Mouse (Mus musculus) spleen, adult 18-20 months (tissue): ENCODE results near the gene Vwa8.
A peak's percentile ranks its signal among the peaks of the same experiment; 100 is the strongest.

Experiments used
- DNase-seq, 2 experiments: peaks; one replicate each; pipeline ENCODE4 v3.0.0; 2022; ENCODE audit warnings: mixed read lengths in 2 of 2

Gene Vwa8

GRCm38 (mm10) chr14:79144278-79145224 lies 295.7 kb downstream of the Vwa8 start:
- no peak for DNase-seq

GRCm38 (mm10) chr14:79151711-79152110 lies 302.9 kb downstream of the Vwa8 start:
- DNase-seq: no peak

GRCm38 (mm10) chr14:79153896-79154295 lies 305.0 kb downstream of the Vwa8 start:
- peak in 1 of 2 experiments; percentile 18 for DNase-seq

GRCm38 (mm10) chr14:79154961-79155360 lies 306.1 kb downstream of the Vwa8 start:
- DNase-seq: no peak

GRCm38 (mm10) chr14:79156526-79157411 lies 307.9 kb downstream of the Vwa8 start:
- no peak for DNase-seq

- no peak for DNase-seq
Measured at GRCm38 (mm10) chr14:79157451-79158218, 308.8 kb downstream of the Vwa8 start.

GRCm38 (mm10) chr14:79158219-79158521 lies 309.3 kb downstream of the Vwa8 start:
- DNase-seq: no peak

- DNase-seq: no peak
Measured at GRCm38 (mm10) chr14:79158673-79159200, 309.9 kb downstream of the Vwa8 start.

GRCm38 (mm10) chr14:79159451-79159850 lies 310.6 kb downstream of the Vwa8 start:
- DNase-seq: no peak

- no peak for DNase-seq
Measured at GRCm38 (mm10) chr14:79160486-79160885, 311.6 kb downstream of the Vwa8 start.

- DNase-seq: no peak
Measured at GRCm38 (mm10) chr14:79160966-79161365, 312.1 kb downstream of the Vwa8 start.

GRCm38 (mm10) chr14:79161741-79162140 lies 312.9 kb downstream of the Vwa8 start:
- no peak for DNase-seq

- DNase-seq: no peak
Measured at GRCm38 (mm10) chr14:79162678-79163077, 313.8 kb downstream of the Vwa8 start.

GRCm38 (mm10) chr14:79164334-79164733 lies 315.5 kb downstream of the Vwa8 start:
- no peak for DNase-seq

GRCm38 (mm10) chr14:79164925-79165324 lies 316.1 kb downstream of the Vwa8 start:
- DNase-seq: no peak

- DNase-seq: no peak
Measured at GRCm38 (mm10) chr14:79174526-79174925, 325.7 kb downstream of the Vwa8 start.

GRCm38 (mm10) chr14:79177754-79178153 lies 328.9 kb downstream of the Vwa8 start:
- DNase-seq: no peak

GRCm38 (mm10) chr14:79178247-79178646 lies 329.4 kb downstream of the Vwa8 start:
- DNase-seq: no peak

GRCm38 (mm10) chr14:79180078-79180730 lies 331.4 kb downstream of the Vwa8 start:
- DNase-seq: no peak

GRCm38 (mm10) chr14:79181748-79182147 lies 332.9 kb downstream of the Vwa8 start:
- DNase-seq: no peak

GRCm38 (mm10) chr14:79182801-79183200 lies 333.9 kb downstream of the Vwa8 start:
- DNase-seq: no peak

GRCm38 (mm10) chr14:79183261-79183660 lies 334.4 kb downstream of the Vwa8 start:
- no peak for DNase-seq
